Mouse (Mus musculus) stomach, postnatal 0 days (tissue): ENCODE results near the gene Adrb1.

ENCODE experiments used
- CTCF ChIP-seq: IDR thresholded peaks from 2 replicates; pipeline ENCODE4 v1.5.1; 2016; ENCODE audit warnings: antibody characterized with exemption, low read depth, mild to moderate bottlenecking, moderate library complexity
- EP300 ChIP-seq: optimal IDR thresholded peaks from 2 replicates; pipeline ENCODE3; 2016; ENCODE audit warnings: antibody characterized with exemption

- no peak for TF ChIP-seq CTCF
- TF ChIP-seq EP300 = no peak
These were observed 27.3 kb downstream of the Adrb1 start for GRCm38 (mm10) chr19:56749343-56749742.
